Mouse (Mus musculus): ENCODE measurements around the gene Spink8.

DNA sequence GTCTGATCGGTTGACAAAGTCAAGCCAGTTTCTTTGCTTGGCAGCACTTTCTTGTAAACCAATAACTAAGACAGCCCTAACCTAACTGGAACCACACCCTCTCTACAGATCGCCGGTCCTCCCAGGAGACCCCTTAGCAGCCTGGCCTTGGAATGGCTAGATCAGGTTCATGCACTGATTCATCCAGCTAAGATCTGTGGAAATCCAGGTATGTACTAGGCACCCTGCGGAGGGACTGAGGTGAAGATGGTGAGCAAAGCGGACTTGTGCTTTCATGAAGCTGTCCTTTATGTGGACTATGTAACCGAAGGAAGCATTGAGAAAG lies 21.0 kb downstream of the Spink8 start:
- TF ChIP-seq CTCF (conservative IDR thresholded peaks at IDR 0.05; ENCODE audit: low read length) = no peak
- TF ChIP-seq NANOG (IDR thresholded peaks at IDR 0.05; ENCODE audit: borderline replicate concordance, low read length) = no peak

All from E14TG2a.4 (cell line).